Mouse (Mus musculus) CD4-positive, CD25-positive, alpha-beta regulatory T cell (primary cell): ENCODE results near the gene Stoml1. TPM values are rescaled to one million over a fixed set of nuclear protein-coding genes. Genes with fewer than 3 reads are reported as not detected.

ENCODE experiments used
- polyA plus RNA-seq: library from polyadenylated mRNA; unstranded; fragments of 100-300 nt; shearing (Covaris generic); gene quantifications from one replicate; pipeline ENCODE4 v1.2.1, GENCODE M21; 2017

The Stoml1 gene
- polyA plus RNA-seq = 32.8 TPM

DNA sequence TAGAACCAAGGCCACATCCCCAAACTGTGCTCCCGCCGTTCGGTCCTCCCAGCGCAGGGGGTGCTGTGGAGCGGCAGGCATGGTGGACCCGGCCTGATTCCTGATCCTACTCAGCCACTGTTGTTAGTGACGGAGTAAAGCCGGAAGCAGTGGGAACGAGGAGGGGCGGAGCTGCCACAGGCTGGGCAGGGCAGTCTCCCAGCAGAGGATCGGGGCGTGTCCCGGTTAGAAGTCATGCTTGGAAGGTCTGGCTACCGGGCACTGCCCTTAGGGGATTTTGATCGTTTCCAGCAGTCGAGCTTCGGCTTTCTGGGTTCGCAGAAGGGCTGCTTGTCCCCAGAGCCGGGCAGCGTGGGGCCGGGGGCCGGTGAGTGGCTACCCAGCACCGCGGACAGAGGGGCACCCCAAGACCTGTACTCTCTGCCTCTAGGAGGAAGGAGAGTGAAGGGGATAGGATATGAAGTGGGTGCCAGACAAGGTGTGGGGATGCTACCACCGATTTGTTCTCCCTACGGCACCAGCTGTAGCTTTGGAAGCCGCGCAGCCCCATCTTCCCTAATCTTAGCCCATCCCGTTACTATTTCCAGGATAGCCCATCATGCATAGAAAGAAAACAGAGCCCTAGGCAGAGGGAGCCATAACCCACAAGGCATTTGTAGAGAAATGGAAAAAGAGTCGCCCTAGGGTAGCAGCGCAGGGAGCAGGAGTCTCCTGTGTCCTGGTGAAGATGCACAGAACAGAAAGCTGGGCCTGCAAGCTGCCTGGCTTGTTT, at the start of gene Stoml1:
Gene Stoml1 (plus strand): TSS at position 132 of the 772 bp plus-strand sequence.

DNA sequence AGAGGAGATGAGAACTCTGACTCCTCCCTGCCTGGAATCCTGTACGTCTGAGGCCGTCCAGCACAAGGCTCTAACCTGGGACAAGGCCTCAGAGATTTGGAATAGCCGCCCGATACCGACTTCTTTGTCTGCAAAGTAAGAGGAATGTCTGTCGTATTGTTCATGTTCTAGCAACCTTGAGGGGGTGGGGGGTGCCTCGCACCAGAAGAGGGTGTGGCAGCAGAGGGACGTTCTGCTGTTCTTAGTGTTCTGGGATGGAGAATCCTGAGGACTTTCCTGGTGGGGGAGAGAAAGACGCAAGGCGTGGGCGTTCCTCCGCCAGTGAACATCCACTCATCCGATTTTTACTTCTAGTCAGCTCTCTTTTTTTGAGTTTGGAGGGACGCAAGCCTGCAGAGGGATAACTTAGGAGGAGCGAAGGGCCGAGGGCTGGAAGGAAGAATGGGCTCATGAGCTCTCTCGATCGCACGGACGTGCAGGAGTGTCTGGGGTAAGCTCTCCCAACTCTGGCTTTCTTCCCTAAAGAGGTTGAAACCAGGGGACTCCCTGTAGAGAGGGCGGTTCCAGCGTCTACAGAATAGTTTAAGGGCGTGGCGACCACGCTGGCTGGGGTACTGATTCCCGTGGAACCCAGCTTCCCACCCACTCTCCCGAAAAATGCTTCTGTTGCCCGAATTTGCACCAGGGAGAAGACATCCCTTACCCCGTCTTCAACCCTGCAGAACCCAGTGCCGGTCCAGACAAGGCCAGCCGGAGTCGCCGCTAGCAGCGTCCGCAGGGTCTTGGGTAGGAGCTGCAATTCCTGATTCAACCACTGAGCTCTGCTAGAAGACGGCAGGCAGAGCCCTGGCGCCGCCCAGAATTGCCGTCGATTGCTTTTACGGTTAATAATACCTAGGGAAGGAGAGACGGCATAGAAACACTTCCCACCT, 49.2 kb upstream of the Stoml1 start, which contains the start of the genes Islr and Islr2:
Gene Islr (minus strand): TSS at position 791 of the 932 bp plus-strand sequence.
Gene Islr2 (minus strand): TSS at position 804 of the 932 bp plus-strand sequence.

DNA sequence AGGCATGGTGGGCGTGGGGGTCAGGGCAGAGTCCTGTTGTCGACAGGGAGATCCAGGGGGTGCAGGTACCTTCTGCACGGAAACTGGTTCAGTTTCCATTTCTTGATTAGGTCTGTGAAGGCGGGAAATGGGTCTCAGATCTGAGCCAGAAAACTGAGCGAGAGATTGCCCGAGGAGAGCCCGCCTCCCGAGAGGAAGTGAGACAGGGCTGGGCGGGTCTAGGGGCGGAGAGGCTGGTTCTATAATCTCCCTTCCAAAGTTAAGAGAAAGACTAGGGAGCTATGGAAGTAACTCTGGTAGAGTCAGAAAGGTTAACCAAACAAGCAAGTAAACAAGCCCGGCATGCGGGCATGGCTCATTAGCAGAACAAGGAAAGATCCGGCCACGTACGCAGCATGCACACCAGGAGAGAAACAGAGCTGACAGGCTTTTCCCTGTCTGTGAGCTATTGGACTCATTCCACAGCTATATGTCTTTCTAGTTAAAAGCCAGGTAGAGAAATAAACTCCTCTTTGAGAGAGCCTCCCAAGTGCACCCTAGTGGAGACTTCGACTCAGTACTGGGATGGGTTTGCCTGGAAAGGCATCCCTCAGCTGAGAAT, 3.3 kb upstream of the Stoml1 start, which contains the start of gene Pml:
Gene Pml (minus strand): TSS at position 195 of the 601 bp plus-strand sequence.

Other genes starting within 250 kb of the Stoml1 start
- not detected for gene Cyp11a1, start 246.8 kb upstream of the Stoml1 start, polyA plus RNA-seq
- gene Stra6, start 189.4 kb upstream of the Stoml1 start, polyA plus RNA-seq = 9.7 TPM
- 0.35 TPM for gene Ccdc33, start 134.3 kb upstream of the Stoml1 start, polyA plus RNA-seq
- gene Islr, start 48.9 kb upstream of the Stoml1 start, polyA plus RNA-seq = 1.3 TPM
- 0.12 TPM for gene Islr2, start 48.8 kb upstream of the Stoml1 start, polyA plus RNA-seq
- gene Pml, start 3.4 kb upstream of the Stoml1 start, polyA plus RNA-seq = 63.6 TPM
- gene Loxl1, start 60.0 kb downstream of the Stoml1 start, polyA plus RNA-seq = not detected
- not detected for gene Tbc1d21, start 117.3 kb downstream of the Stoml1 start, polyA plus RNA-seq
- gene Insyn1, start 235.4 kb downstream of the Stoml1 start, polyA plus RNA-seq = not detected